In the genomic region with DNA sequence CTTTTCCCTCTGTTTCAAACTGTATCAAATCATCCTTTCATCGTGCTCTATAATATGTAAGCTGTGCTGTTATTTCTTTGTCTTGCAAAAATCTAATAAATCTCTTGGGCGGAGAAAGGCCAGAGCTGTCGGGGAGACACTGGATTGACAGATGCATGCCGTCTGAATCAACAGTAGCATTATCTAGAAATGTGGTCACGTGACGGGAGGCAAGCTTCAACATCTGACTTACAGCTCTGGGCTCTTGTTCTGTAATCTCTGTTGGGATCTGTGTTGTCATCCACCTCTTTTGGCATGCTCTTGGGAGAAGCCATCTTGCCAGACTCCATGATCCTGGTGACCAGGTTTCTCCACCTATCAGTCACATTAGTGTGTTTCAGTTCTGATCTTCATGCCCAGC, we compare ENCODE assay signal across 27 mouse cellular contexts. TPM values are rescaled to one million over a fixed set of nuclear protein-coding genes. Genes with fewer than 3 reads are reported as not detected.
"Had no signal": no experiment of that assay in that cellular context is flagged by ENCODE, and none has a peak within 500 bp of the region (broad histone marks: within the 10 kb centered on the region; RNA-seq: fewer than 3 reads in every experiment).

No protein-coding gene starts in this region.

- H3K9ac ChIP-seq: heart, embryonic 12.5 days; hindbrain, embryonic 12.5 days; hindbrain, embryonic 14.5 days; intestine, embryonic 15.5 days; limb, embryonic 12.5 days had no signal

- H3K27me3 ChIP-seq: heart, embryonic 12.5 days; hindbrain, embryonic 12.5 days; intestine, embryonic 15.5 days; limb, embryonic 12.5 days had no signal

- H3K36me3 ChIP-seq: heart, embryonic 12.5 days; hindbrain, embryonic 10.5 days; hindbrain, embryonic 12.5 days; intestine, embryonic 15.5 days; limb, embryonic 10.5 days; limb, embryonic 12.5 days had no signal

- H3K9me3 ChIP-seq: heart, embryonic 10.5 days; hindbrain, embryonic 10.5 days; hindbrain, embryonic 12.5 days; intestine, embryonic 15.5 days; limb, embryonic 10.5 days; limb, embryonic 12.5 days had no signal

- DNase-seq: gastrocnemius, adult 2 months; gastrocnemius, postnatal 10 days; gastrocnemius, postnatal 25 days; heart, adult 18-20 months; heart, postnatal 10 days; heart, postnatal 4 days; kidney, adult 18-20 months; kidney, adult 8-10 months; kidney, postnatal 10 days; kidney, postnatal 25 days; kidney, postnatal 4 days; liver had no signal

- H3K4me2 ChIP-seq: heart, embryonic 12.5 days; hindbrain, embryonic 12.5 days; hindbrain, embryonic 14.5 days; intestine, embryonic 15.5 days; limb, embryonic 12.5 days; liver, embryonic 11.5 days had no signal

- ATAC-seq: hindbrain, embryonic 16.5 days; inflammation-experienced regulatory T-cells, adult 6 months; intestine, embryonic 15.5 days; intestine, postnatal 0 days had no signal

- H3K4me3 ChIP-seq: gastrocnemius, adult 2 months; heart, embryonic 10.5 days; heart, embryonic 12.5 days; hindbrain, embryonic 10.5 days; hindbrain, embryonic 12.5 days; intestine, embryonic 15.5 days; layer of hippocampus, adult 2 months; left cerebral cortex, adult 2 months; limb, embryonic 10.5 days; limb, embryonic 12.5 days had no signal

- H3K27ac ChIP-seq: gastrocnemius, adult 2 months; heart, embryonic 10.5 days; hindbrain, embryonic 10.5 days; hindbrain, embryonic 12.5 days; hindbrain, embryonic 14.5 days; intestine, embryonic 15.5 days; layer of hippocampus, adult 2 months; left cerebral cortex, adult 2 months; limb, embryonic 10.5 days; limb, embryonic 12.5 days had no signal

RNA-seq across cellular contexts. Expression of gene Ddr1, which starts 12.7 kb away (rescaled TPM):
- total RNA-seq: granulocyte monocyte progenitor cell, adult 5-6 weeks had no signal
